Mouse (Mus musculus) midbrain, embryonic 15.5 days (tissue): ENCODE measurements at regions not wholly inside any gene's neighbourhood (a gene's known extent, or its start where the extent isn't known, plus 50 kb on each side); places are given as distances from the start of the nearest gene placed in this dataset.
A peak's percentile ranks its signal among the peaks of the same experiment; 100 is the strongest.

ENCODE experiments used
- ATAC-seq: fragments of 200-750 bp; cut with Nextera tagmentation; replicated peaks from 2 replicates; pipeline ENCODE4 v1.8.0; 2017; ENCODE audit warnings: moderate TSS enrichment
- H3K27ac ChIP-seq: fragments of 300-500 bp; sonication (generic); 2 replicates; pipeline ENCODE4 v1.5.1; 2015; ENCODE audit warnings: mild to moderate bottlenecking, inconsistent platforms
- H3K27me3 ChIP-seq: fragments of 300-500 bp; sonication (generic); replicated peaks from 2 replicates; pipeline ENCODE4 v1.6.1; 2015; ENCODE audit warnings: inconsistent platforms
- H3K36me3 ChIP-seq: fragments of 300-500 bp; sonication (generic); replicated peaks from 2 replicates; pipeline ENCODE4 v1.6.1; 2015; ENCODE audit warnings: inconsistent platforms
- H3K4me1 ChIP-seq: fragments of 300-500 bp; sonication (generic); 2 replicates; pipeline ENCODE4 v1.6.1; 2015; ENCODE audit warnings: inconsistent platforms
- H3K4me2 ChIP-seq: fragments of 300-500 bp; sonication (generic); 2 replicates; pipeline ENCODE4 v1.6.1; 2015; ENCODE audit warnings: inconsistent platforms, mild to moderate bottlenecking, moderate library complexity
- H3K4me3 ChIP-seq: fragments of 300-500 bp; sonication (generic); 2 replicates; pipeline ENCODE4 v1.5.1; 2015; ENCODE audit warnings: mild to moderate bottlenecking, inconsistent platforms
- H3K9ac ChIP-seq: fragments of 300-500 bp; sonication (generic); 2 replicates; pipeline ENCODE4 v1.6.1; 2015; ENCODE audit warnings: mild to moderate bottlenecking, inconsistent platforms
- H3K9me3 ChIP-seq: fragments of 300-500 bp; sonication (generic); 2 replicates; pipeline ENCODE4 v1.6.1; 2016; ENCODE audit warnings: inconsistent platforms
- WGBS: fragments of 180-500 bp; shearing (Covaris S2); methylation state at CpG from one replicate; pipeline ENCODE4 v1.1.7; 2015; ENCODE audit warnings: mixed read lengths; 5-methylcytosine and 5-hydroxymethylcytosine counted together

- Histone ChIP-seq H3K9me3 (no peaks in the 10 kb centered on the region), H3K27ac (no peak overlapping the region), H3K9ac (no peak overlapping the region), H3K27me3 (no peaks in the 10 kb centered on the region), H3K4me1 (peaks cover 3% of the 10 kb centered on the region; the same call in 1 of the 2 replicates), H3K4me3 (no peak overlapping the region), H3K36me3 (no peaks in the 10 kb centered on the region), H3K4me2 (no peak overlapping the region)
- 81% methylated on average over 5 of the region's 5 CpGs for WGBS
- ATAC-seq, result no peak
These were observed 346.3 kb upstream of the Nudt12 start for GRCm38 (mm10) chr17:59359503-59359902.

- no peaks in the 10 kb centered on the region for H3K9me3 ChIP-seq
- H3K27ac ChIP-seq, result no peak overlapping the region
- no peak for ATAC-seq
- H3K27me3 ChIP-seq, result no peaks in the 10 kb centered on the region
- H3K36me3 ChIP-seq, result no peaks in the 10 kb centered on the region
- H3K4me3 ChIP-seq, result no peak overlapping the region
- H3K9ac ChIP-seq, result no peak overlapping the region
- no peaks in the 10 kb centered on the region for H3K4me1 ChIP-seq
- H3K4me2 ChIP-seq, result no peak overlapping the region
- WGBS, result 85% methylated on average over 4 of the region's 4 CpGs
These were observed 332.4 kb upstream of the Nudt12 start for GRCm38 (mm10) chr17:59345526-59345925.

GRCm38 (mm10) chr17:59297939-59298338 is 284.8 kb upstream of the Nudt12 start:
- WGBS, result 90% methylated on average over 5 of the region's 5 CpGs
- no peaks in the 10 kb centered on the region for H3K9me3 ChIP-seq

GRCm38 (mm10) chr17:59281364-59281763 is 268.2 kb upstream of the Nudt12 start:
- Histone ChIP-seq H3K4me1 (no peaks in the 10 kb centered on the region), H3K4me2 (no peak overlapping the region), H3K4me3 (no peak overlapping the region), H3K27me3 (no peaks in the 10 kb centered on the region), H3K36me3 (no peaks in the 10 kb centered on the region), H3K27ac (no peak overlapping the region), H3K9me3 (no peaks in the 10 kb centered on the region), H3K9ac (no peak overlapping the region)
- 59% methylated on average over 3 of the region's 3 CpGs for WGBS
- peak; percentile 94 for ATAC-seq

More at GRCm38 (mm10) chr17:59297939-59298338, 284.8 kb upstream of the Nudt12 start:
- Histone ChIP-seq H3K4me1 (no peaks in the 10 kb centered on the region), H3K9ac (no peak overlapping the region), H3K4me2 (no peak overlapping the region), H3K36me3 (no peaks in the 10 kb centered on the region), H3K27me3 (no peaks in the 10 kb centered on the region), H3K4me3 (no peak overlapping the region), H3K27ac (no peak overlapping the region)
- no peak for ATAC-seq

- Histone ChIP-seq H3K27ac (no peak overlapping the region), H3K27me3 (no peaks in the 10 kb centered on the region), H3K9ac (no peak overlapping the region), H3K4me1 (no peaks in the 10 kb centered on the region), H3K9me3 (no peaks in the 10 kb centered on the region), H3K4me2 (no peak overlapping the region), H3K36me3 (no peaks in the 10 kb centered on the region), H3K4me3 (no peak overlapping the region)
- ATAC-seq, result no peak
- 66% methylated on average over 10 of the region's 10 CpGs for WGBS
These were observed 266.6 kb upstream of the Nudt12 start for GRCm38 (mm10) chr17:59279811-59280210.

- Histone ChIP-seq H3K9me3 (no peaks in the 10 kb centered on the region), H3K36me3 (no peaks in the 10 kb centered on the region), H3K4me2 (no peak overlapping the region), H3K4me1 (no peaks in the 10 kb centered on the region), H3K27ac (no peak overlapping the region), H3K4me3 (no peak overlapping the region), H3K27me3 (no peaks in the 10 kb centered on the region), H3K9ac (no peak overlapping the region)
- ATAC-seq, result no peak
These were observed 256.4 kb upstream of the Nudt12 start for GRCm38 (mm10) chr17:59269613-59270012.

- Histone ChIP-seq H3K4me3 (no peak overlapping the region), H3K9me3 (no peaks in the 10 kb centered on the region), H3K4me2 (no peak overlapping the region), H3K9ac (no peak overlapping the region), H3K4me1 (no peaks in the 10 kb centered on the region), H3K27me3 (no peaks in the 10 kb centered on the region), H3K36me3 (no peaks in the 10 kb centered on the region), H3K27ac (no peak overlapping the region)
- 88% methylated on average over 5 of the region's 5 CpGs for WGBS
- ATAC-seq, result no peak
These were observed 235.8 kb upstream of the Nudt12 start for GRCm38 (mm10) chr17:59249000-59249399.

GRCm38 (mm10) chr17:59232251-59232650 is 219.1 kb upstream of the Nudt12 start:
- Histone ChIP-seq H3K9ac (no peak overlapping the region), H3K36me3 (no peaks in the 10 kb centered on the region), H3K27me3 (no peaks in the 10 kb centered on the region), H3K27ac (no peak overlapping the region), H3K4me2 (no peak overlapping the region), H3K4me3 (no peak overlapping the region), H3K9me3 (no peaks in the 10 kb centered on the region), H3K4me1 (no peaks in the 10 kb centered on the region)
- WGBS, result 95% methylated on average over 2 of the region's 2 CpGs
- ATAC-seq, result no peak
